Mouse (Mus musculus): ENCODE results near the gene Gm28308.

DNA sequence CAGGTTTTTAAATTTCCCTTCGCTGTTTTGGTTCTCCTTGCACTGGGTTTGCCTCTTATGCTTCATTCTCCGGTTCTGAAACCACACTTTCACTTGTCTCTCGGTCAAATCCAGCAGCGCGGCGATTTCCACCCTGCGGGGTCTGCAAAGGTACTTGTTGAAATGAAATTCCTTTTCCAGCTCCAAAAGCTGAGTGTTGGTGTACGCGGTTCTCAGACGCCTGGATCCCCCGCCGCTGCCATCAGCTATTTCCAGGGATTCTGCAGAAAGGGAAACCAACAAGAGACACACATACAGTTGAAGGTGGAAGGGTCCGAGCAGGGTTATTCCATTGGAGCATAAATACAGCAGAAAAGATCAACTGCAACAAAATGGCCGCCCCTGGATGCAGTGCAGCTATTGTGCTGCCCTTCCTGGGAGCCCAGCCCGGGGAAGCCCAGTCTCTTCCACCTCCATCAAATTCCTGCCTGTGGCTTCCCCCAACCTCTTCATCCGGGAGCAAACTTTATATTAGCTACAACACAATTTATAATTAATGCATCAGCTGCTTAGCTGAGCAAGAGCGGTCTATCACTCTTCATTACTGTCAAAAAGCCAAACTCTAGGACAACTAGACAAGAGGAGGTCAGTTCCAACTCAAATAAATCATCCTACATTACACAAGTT is 49.6 kb downstream of the Gm28308 start:
- TF ChIP-seq CTCF (IDR thresholded peaks at IDR 0.05; ENCODE audit: borderline replicate concordance, extremely low read depth, insufficient read depth, insufficient read length): no peak
- TF ChIP-seq POLR2A (IDR thresholded peaks at IDR 0.05; ENCODE audit: borderline replicate concordance, extremely low read depth, insufficient read depth, insufficient read length, poor library complexity, severe bottlenecking): no peak
